ENCODE assay signal across 15 mouse cellular contexts in the genomic region with DNA sequence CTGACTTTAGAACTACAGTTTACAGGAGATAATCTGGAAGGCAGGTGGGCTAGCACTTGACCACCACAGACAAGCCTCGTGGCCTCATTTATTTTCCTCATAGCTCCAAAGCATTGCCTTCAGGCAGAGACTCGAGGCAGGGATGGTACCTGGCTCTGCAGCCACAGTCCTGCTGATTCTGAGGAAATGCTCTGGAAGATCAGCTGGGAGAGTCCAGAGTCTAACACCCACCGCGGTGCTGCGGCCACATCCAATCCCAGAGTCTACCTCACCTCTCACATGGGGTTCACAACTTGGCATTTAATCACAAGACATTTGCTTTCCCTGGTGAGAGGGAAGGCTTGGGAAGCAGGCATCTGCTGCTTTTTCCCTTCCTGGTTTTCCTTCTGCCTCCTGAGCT.
"Had no signal": no experiment of that assay in that cellular context is flagged by ENCODE, and none has a peak within 500 bp of the region (broad histone marks: within the 10 kb centered on the region; RNA-seq: fewer than 3 reads in every experiment).

No protein-coding gene starts in this region.

- H3K27ac ChIP-seq: kidney, embryonic 15.5 days; limb, embryonic 12.5 days; liver, embryonic 15.5 days; midbrain, embryonic 13.5 days; neural tube, embryonic 15.5 days had no signal

- H3K9me3 ChIP-seq: kidney, embryonic 15.5 days; limb, embryonic 12.5 days; liver, embryonic 15.5 days; midbrain, embryonic 13.5 days; neural tube, embryonic 15.5 days had no signal

- H3K27me3 ChIP-seq: kidney, embryonic 15.5 days; limb, embryonic 12.5 days; liver, embryonic 15.5 days; megakaryocyte, embryonic 14.5 days; midbrain, embryonic 13.5 days; neural tube, embryonic 15.5 days had no signal

- DNase-seq: kidney, adult 18-20 months; layer of hippocampus, adult 9-11 months; layer of hippocampus, postnatal 36 days; lung, adult 2 months; lung, postnatal 36 days; spleen, adult 18-20 months; thymus, adult 18-20 months; thymus, postnatal 14 days had no signal

- H3K4me3 ChIP-seq: kidney, embryonic 15.5 days; limb, embryonic 12.5 days; liver, embryonic 15.5 days; megakaryocyte, embryonic 14.5 days; midbrain, embryonic 13.5 days; myocyte; neural tube, embryonic 15.5 days had no signal

- H3K4me2 ChIP-seq: kidney, embryonic 15.5 days; limb, embryonic 12.5 days; midbrain, embryonic 13.5 days; neural tube, embryonic 15.5 days had no signal

- H3K4me1 ChIP-seq: kidney, embryonic 15.5 days; limb, embryonic 12.5 days; midbrain, embryonic 13.5 days; neural tube, embryonic 15.5 days had no signal

- H3K36me3 ChIP-seq: kidney, embryonic 15.5 days; limb, embryonic 12.5 days; liver, embryonic 15.5 days; midbrain, embryonic 13.5 days; neural tube, embryonic 15.5 days had no signal

- ATAC-seq: midbrain, embryonic 13.5 days had no signal

- H3K9ac ChIP-seq: kidney, embryonic 15.5 days; limb, embryonic 12.5 days; liver, embryonic 15.5 days; midbrain, embryonic 13.5 days; neural tube, embryonic 15.5 days had no signal
